Mouse (Mus musculus) spleen, postnatal 36 days (tissue): ENCODE results near the gene Gm7075.
A peak's percentile ranks its signal among the peaks of the same experiment; 100 is the strongest.

ENCODE experiments used
- DNase-seq, 2 experiments: peaks; one replicate each; pipeline ENCODE4 v3.0.0; 2022; ENCODE audit warnings: low spot score in 2 of 2, mixed read lengths in 1 of 2

Gene Gm7075

GRCm38 (mm10) chr10:63421739-63422735 is at the start of gene Gm7075:
Gene Gm7075, minus strand, starts transcription at chr10:63421789.
- DNase-seq: peak; percentile 33 to 53

- DNase-seq: no peak
These were observed 39.3 kb upstream of the Gm7075 start for GRCm38 (mm10) chr10:63460935-63461334.

- no peak for DNase-seq
These were observed 35.9 kb upstream of the Gm7075 start for GRCm38 (mm10) chr10:63457292-63458128.

- DNase-seq: no peak
These were observed 33.7 kb upstream of the Gm7075 start for GRCm38 (mm10) chr10:63455110-63455878.

GRCm38 (mm10) chr10:63453926-63454325 is 32.3 kb upstream of the Gm7075 start:
- DNase-seq: no peak

GRCm38 (mm10) chr10:63444602-63445387 is 23.2 kb upstream of the Gm7075 start:
- DNase-seq: peak in 1 of 2 experiments; percentile 43

- no peak for DNase-seq
These were observed 18.2 kb upstream of the Gm7075 start for GRCm38 (mm10) chr10:63439694-63440228.

- DNase-seq: no peak
These were observed 17.2 kb upstream of the Gm7075 start for GRCm38 (mm10) chr10:63438736-63439262.

- DNase-seq: no peak
These were observed 11.3 kb upstream of the Gm7075 start for GRCm38 (mm10) chr10:63432887-63433286.

- no peak for DNase-seq
These were observed 10.5 kb upstream of the Gm7075 start for GRCm38 (mm10) chr10:63432099-63432498.

- DNase-seq: no peak
These were observed 9.7 kb upstream of the Gm7075 start for GRCm38 (mm10) chr10:63431221-63431736.

- peak; percentile 91 to 95 for DNase-seq
These were observed 8.3 kb upstream of the Gm7075 start, which contains the start of gene Ctnna3 for GRCm38 (mm10) chr10:63429785-63430305. Gene Ctnna3, plus strand, starts transcription at chr10:63430098.

GRCm38 (mm10) chr10:63429380-63429779 is 7.8 kb upstream of the Gm7075 start:
- peak; percentile 97 to 98 for DNase-seq

GRCm38 (mm10) chr10:63429023-63429340 is 7.4 kb upstream of the Gm7075 start:
- no peak for DNase-seq

- peak; percentile 26 to 50 for DNase-seq
These were observed 6.8 kb upstream of the Gm7075 start for GRCm38 (mm10) chr10:63428243-63429022.

GRCm38 (mm10) chr10:63427146-63427545 is 5.6 kb upstream of the Gm7075 start:
- DNase-seq: no peak

- DNase-seq: peak; percentile 55 to 58
These were observed 2.9 kb upstream of the Gm7075 start for GRCm38 (mm10) chr10:63424475-63424814.

- peak in 1 of 2 experiments; percentile 35 for DNase-seq
These were observed 2.2 kb upstream of the Gm7075 start for GRCm38 (mm10) chr10:63423591-63424474.
